Mouse (Mus musculus) limb, embryonic 15.5 days (tissue): Measurements from ENCODE around the gene Steap3. TPM values are rescaled to one million over a fixed set of nuclear protein-coding genes. Genes with fewer than 3 reads are reported as not detected.

ENCODE experiments used
- ATAC-seq: fragments of 200-750 bp; cut with Nextera tagmentation; 2 replicates; pipeline ENCODE4 v1.8.0; 2017; ENCODE audit warnings: low read depth, moderate TSS enrichment; ENCODE audit not compliant: insufficient number of reproducible peaks, low FRiP score, low TSS enrichment
- H3K27ac ChIP-seq: fragments of 300-500 bp; sonication (generic); 2 replicates; pipeline ENCODE4 v1.5.1; 2015; ENCODE audit warnings: moderate library complexity, mild to moderate bottlenecking, inconsistent platforms
- H3K27me3 ChIP-seq: fragments of 300-500 bp; sonication (generic); 2 replicates; pipeline ENCODE4 v1.6.1; 2015; ENCODE audit warnings: inconsistent platforms
- H3K36me3 ChIP-seq: fragments of 300-500 bp; sonication (generic); 2 replicates; pipeline ENCODE4 v1.6.1; 2015; ENCODE audit warnings: inconsistent platforms
- H3K4me1 ChIP-seq: fragments of 300-500 bp; sonication (generic); 2 replicates; pipeline ENCODE4 v1.6.1; 2015; ENCODE audit warnings: inconsistent platforms
- H3K4me2 ChIP-seq: fragments of 300-500 bp; sonication (generic); 2 replicates; pipeline ENCODE4 v1.6.1; 2015; ENCODE audit warnings: mild to moderate bottlenecking, inconsistent platforms
- H3K4me3 ChIP-seq: fragments of 300-500 bp; sonication (generic); 2 replicates; pipeline ENCODE4 v1.5.1; 2015; ENCODE audit warnings: mild to moderate bottlenecking, inconsistent platforms
- H3K9ac ChIP-seq: fragments of 300-500 bp; sonication (generic); 2 replicates; pipeline ENCODE4 v1.6.1; 2015; ENCODE audit warnings: inconsistent platforms
- H3K9me3 ChIP-seq: fragments of 300-500 bp; sonication (generic); 2 replicates; pipeline ENCODE4 v1.6.1; 2016; ENCODE audit warnings: inconsistent platforms
- WGBS: fragments of 180-500 bp; shearing (Covaris S2); methylation state at CpG from one replicate; pipeline ENCODE4 v1.1.7; 2015; 5-methylcytosine and 5-hydroxymethylcytosine counted together
- polyA plus RNA-seq: library from polyadenylated mRNA; unstranded; fragments of >200 nt; fragmentation: Nextera tagmentation; extraction: Ambion mirVana; gene quantifications from 2 replicates; pipeline ENCODE4 v1.2.1, GENCODE M21; 2015

Gene Steap3
- polyA plus RNA-seq, 1 experiment from 2014 or later: 7.1 TPM

DNA sequence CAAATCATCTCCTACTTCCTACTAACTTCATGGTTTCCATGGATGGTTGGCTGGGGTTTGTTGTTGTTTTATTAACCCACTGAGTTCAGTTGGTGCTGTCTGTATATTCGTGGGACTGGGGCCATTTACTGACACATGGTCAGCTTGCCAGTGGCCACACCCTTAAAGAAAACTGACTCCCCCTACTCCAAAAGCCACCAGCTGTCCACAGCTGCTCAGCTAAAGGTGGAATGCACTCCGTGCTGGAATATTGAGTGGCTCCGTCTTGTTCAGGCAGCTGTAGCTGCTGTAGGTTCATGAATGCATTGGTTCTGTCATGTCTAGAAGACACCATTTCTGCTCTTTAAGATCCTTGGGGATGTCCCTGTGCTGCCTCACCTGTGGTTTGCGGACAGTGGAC is 48.9 kb downstream of the Steap3 start:
- Histone ChIP-seq H3K27ac (no peak overlapping the region), H3K27me3 (no peaks in the 10 kb centered on the region), H3K9ac (no peak overlapping the region), H3K4me2 (no peak overlapping the region), H3K36me3 (no peaks in the 10 kb centered on the region), H3K9me3 (no peaks in the 10 kb centered on the region), H3K4me3 (no peak overlapping the region), H3K4me1 (peaks cover 17% of the 10 kb centered on the region)
- 57% methylated on average over 4 of the region's 4 CpGs for WGBS
- no peak for ATAC-seq

DNA sequence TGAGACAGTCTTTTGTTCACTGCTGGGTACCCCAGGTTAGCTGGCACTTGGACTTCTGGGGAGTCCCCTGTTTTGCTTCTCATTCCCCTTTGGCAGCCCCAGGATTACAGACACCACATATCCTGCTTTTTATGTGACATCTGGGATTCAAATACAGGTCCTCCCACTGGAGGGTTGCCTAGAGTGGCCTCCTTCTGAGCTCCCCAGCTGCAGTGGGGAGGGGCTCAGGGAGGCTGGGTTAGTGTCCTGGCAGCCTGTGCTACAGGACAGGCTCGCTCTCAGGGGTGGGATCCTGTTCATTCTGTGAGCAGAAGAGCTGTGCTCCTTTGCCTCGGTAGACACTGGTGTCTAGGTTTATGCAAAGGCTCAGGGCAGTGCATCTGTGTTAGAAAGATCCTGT is 51.2 kb downstream of the Steap3 start:
- H3K4me3 ChIP-seq: no peak overlapping the region
- no peak overlapping the region for H3K27ac ChIP-seq
- no peaks in the 10 kb centered on the region for H3K36me3 ChIP-seq
- H3K4me1 ChIP-seq: peaks cover 14% of the 10 kb centered on the region
- H3K9me3 ChIP-seq: no peaks in the 10 kb centered on the region
- H3K9ac ChIP-seq: no peak overlapping the region
- no peak overlapping the region for H3K4me2 ChIP-seq
- no peaks in the 10 kb centered on the region for H3K27me3 ChIP-seq
- WGBS: 28% methylated on average over 2 of the region's 2 CpGs
- no peak for ATAC-seq

DNA sequence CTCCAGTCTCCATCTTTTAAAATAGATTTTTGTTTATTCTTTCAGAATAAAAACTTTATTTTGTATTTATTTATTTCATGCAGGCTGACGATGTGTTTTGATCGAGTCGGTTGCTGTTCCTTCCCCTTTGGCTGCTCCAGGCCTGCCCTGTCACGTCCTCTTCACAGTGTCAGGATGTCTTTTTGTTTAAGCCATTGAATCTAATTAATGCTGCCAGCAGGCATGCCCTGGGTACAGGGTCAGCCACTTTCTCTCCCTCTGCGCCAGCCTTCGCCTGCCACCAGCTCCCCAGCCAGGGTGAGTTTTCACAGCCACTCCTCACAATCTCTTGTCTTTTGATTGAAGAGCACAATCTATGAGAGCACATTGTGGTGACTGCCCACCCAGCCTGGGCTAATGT is 51.7 kb downstream of the Steap3 start:
- H3K27me3 ChIP-seq: no peaks in the 10 kb centered on the region
- no peak overlapping the region for H3K4me2 ChIP-seq
- no peak overlapping the region for H3K27ac ChIP-seq
- peaks cover 11% of the 10 kb centered on the region for H3K4me1 ChIP-seq
- H3K36me3 ChIP-seq: no peaks in the 10 kb centered on the region
- H3K4me3 ChIP-seq: no peak overlapping the region
- no peaks in the 10 kb centered on the region for H3K9me3 ChIP-seq
- WGBS: 69% methylated on average over 6 of the region's 6 CpGs
- ATAC-seq: no peak
- no peak overlapping the region for H3K9ac ChIP-seq

DNA sequence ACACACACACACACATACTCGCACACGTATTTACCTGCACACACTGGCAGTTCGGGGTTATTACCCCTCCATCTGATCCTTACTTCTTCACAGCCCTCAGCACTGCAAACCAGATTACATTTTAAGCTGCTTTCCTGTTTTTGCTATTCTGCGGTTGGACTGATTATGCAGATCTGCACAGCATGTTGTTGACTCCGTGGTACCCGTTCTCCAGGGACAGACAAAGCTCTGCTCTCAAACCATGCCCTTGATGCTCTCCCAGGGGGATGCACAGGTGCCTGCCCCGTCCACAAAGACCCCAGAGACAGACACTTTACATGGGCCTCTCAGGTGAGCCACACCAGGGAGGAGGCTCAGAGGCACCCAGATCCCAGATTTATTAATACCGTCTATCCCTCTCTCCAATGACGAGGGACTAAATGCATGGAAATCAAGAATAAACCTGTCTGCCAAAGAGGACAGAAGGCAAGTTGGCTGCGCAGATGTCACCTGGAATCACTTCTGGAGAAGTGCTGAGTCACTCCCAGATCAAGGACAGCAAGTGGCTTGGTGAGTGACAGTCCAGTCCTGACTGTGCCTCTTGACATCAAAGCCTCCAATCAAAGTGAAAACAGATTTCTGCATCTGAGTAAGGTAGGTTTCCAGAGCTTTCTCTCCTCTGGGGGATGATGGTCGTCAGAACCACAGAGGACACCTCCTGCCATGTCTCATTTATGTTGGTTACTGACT is 63.8 kb downstream of the Steap3 start:
- Histone ChIP-seq H3K9ac (no peak overlapping the region), H3K9me3 (no peaks in the 10 kb centered on the region), H3K27me3 (no peaks in the 10 kb centered on the region), H3K36me3 (no peaks in the 10 kb centered on the region), H3K4me3 (no peak overlapping the region), H3K27ac (no peak overlapping the region), H3K4me2 (no peak overlapping the region), H3K4me1 (no peaks in the 10 kb centered on the region)
- WGBS: 77% methylated on average over 11 of the region's 11 CpGs
- no peak for ATAC-seq

DNA sequence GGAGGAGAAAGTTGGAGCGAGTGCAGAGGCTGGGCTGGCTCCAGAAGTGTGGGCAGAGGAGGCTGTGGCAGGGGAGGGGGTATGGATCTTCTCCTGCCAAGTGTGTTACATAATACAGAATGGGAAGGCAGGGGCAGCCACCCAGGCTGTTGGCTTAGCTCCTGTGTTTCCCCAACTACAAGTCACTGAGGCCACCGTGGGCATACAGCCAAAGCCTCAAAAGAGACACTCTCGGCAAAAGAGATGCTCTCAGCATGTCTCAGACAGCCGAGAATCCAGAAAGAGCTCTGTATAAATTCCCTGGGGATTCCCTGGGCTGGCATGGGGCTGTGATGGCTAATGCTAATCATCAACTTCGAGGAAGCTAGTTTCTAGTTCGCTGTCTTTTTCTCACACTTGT is 64.9 kb downstream of the Steap3 start:
- no peaks in the 10 kb centered on the region for H3K36me3 ChIP-seq
- no peaks in the 10 kb centered on the region for H3K4me1 ChIP-seq
- no peak overlapping the region for H3K4me3 ChIP-seq
- H3K27me3 ChIP-seq: no peaks in the 10 kb centered on the region
- H3K9me3 ChIP-seq: no peaks in the 10 kb centered on the region
- H3K27ac ChIP-seq: no peak overlapping the region
- H3K9ac ChIP-seq: no peak overlapping the region
- WGBS: 53% methylated on average over 6 of the region's 6 CpGs
- H3K4me2 ChIP-seq: no peak overlapping the region
- no peak for ATAC-seq

DNA sequence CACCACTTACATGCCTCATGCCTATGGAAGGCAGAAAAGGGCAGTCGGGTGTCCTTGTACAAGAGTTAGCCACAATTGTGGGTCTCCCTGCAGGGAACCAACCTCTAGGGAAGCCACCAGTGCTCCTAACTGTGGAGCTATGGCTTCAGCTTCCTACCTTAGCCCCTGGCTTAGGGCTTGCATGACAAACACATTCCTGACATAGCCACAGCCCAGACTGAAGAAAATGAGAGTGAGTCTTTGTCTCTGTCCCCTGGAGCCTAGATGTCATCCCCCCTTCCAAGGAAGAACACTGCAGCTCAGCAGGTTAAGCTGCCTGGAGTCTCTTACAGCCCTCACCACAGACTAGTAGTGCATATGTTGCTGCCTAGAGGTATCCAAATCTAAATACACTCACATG is 67.7 kb downstream of the Steap3 start:
- H3K9me3 ChIP-seq: no peaks in the 10 kb centered on the region
- H3K9ac ChIP-seq: no peak overlapping the region
- no peak overlapping the region for H3K27ac ChIP-seq
- H3K4me1 ChIP-seq: no peaks in the 10 kb centered on the region
- no peak overlapping the region for H3K4me2 ChIP-seq
- ATAC-seq: no peak
- no peaks in the 10 kb centered on the region for H3K27me3 ChIP-seq
- H3K36me3 ChIP-seq: no peaks in the 10 kb centered on the region
- H3K4me3 ChIP-seq: no peak overlapping the region
- 57% methylated on average over 1 of the region's 1 CpGs for WGBS

DNA sequence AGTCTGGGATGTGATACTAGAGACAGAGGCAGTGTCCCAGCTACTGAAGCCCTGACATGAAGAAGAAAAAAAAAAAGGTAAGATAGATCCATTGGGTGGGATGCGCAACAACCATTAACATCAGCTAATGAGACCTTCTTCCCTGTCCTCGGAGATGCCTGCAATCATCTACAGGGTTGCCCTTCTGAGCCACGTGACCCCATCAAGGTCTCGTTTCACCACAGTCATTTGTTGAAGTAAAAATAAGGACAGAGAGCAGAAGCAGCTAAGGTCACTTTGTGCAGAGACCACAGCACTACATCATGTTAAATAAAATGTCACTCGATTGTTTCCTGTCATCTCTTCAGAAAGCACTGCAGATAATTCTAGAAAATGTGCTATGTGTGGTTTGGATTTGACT is 68.7 kb downstream of the Steap3 start:
- H3K4me3 ChIP-seq: no peak overlapping the region
- no peak overlapping the region for H3K4me2 ChIP-seq
- ATAC-seq: no peak

DNA sequence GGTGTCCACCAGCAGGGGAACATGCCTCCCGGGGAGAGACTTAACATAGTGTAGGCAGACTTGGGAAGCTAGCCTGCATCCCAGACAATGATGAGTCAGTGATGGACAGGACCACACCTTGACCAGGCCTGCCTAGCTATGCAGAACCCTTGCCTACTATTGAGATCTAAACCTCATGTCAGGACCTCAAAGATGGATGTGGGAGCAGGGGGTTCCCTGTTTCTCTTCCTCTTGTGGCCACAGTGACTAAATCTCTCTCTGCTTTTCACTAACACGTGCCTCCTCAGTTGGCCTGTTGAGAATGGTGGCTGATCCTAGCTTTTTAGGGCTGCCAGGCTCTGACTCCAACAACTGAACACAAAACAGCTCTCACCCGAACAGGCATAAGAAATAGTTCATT is 70.0 kb downstream of the Steap3 start:
- Histone ChIP-seq H3K36me3 (no peaks in the 10 kb centered on the region), H3K4me2 (no peak overlapping the region), H3K27me3 (no peaks in the 10 kb centered on the region), H3K9me3 (no peaks in the 10 kb centered on the region), H3K4me3 (no peak overlapping the region), H3K9ac (no peak overlapping the region), H3K27ac (no peak overlapping the region), H3K4me1 (no peaks in the 10 kb centered on the region)
- WGBS: 60% methylated on average over 3 of the region's 3 CpGs
- no peak for ATAC-seq

More for the DNA sequence above, 68.7 kb downstream of the Steap3 start:
- H3K4me1 ChIP-seq: no peaks in the 10 kb centered on the region
- H3K9ac ChIP-seq: no peak overlapping the region
- H3K36me3 ChIP-seq: no peaks in the 10 kb centered on the region
- H3K27me3 ChIP-seq: no peaks in the 10 kb centered on the region
- no peak overlapping the region for H3K27ac ChIP-seq
- WGBS: 78% methylated on average over 5 of the region's 5 CpGs
- H3K9me3 ChIP-seq: no peaks in the 10 kb centered on the region

DNA sequence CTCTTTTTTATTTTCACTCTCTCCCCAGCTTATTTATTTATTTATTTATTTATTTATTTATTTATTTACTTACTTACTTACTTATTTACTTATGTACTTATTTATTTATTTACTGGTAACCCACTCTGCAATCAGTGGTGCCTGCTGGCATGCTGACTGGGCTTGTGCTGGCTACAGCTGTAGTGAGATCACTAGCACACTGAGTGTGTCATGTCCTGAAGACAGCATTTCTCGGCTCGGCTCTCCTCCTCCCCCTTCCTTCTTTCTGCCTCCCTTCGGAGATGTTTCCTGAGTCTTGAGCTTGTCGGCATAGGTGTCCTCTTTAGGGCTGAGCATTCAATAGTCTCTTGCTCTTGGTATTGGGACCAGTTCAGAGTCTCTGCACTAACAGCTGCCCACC is 73.6 kb downstream of the Steap3 start:
- ATAC-seq: no peak
- no peak overlapping the region for H3K27ac ChIP-seq
- WGBS: 89% methylated on average over 4 of the region's 4 CpGs

DNA sequence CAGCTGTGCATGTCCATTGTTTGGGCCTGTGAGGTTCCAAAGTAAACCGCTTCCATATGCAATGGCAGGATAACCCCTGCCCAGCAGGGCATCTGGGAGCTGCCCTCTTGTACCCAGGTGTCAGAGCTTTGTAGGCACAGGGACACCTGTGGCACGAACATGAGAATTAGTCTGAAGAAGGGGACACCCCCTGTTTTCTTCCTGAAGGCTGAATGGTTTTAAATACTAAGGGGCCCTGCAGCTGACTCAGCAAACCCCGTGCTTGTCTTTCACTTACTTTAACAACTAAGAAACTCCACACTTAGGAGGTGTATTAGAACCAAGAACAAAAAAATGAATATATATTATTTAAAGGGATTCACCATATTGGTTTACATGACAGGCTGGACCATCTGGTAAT is 74.4 kb downstream of the Steap3 start:
- Histone ChIP-seq H3K27ac (no peak overlapping the region), H3K36me3 (no peaks in the 10 kb centered on the region), H3K9me3 (no peaks in the 10 kb centered on the region), H3K9ac (no peak overlapping the region), H3K27me3 (no peaks in the 10 kb centered on the region), H3K4me3 (no peak overlapping the region), H3K4me2 (no peak overlapping the region), H3K4me1 (no peaks in the 10 kb centered on the region)
- WGBS: 60% methylated on average over 3 of the region's 3 CpGs
- no peak for ATAC-seq

More for the DNA sequence above, 73.6 kb downstream of the Steap3 start:
- no peaks in the 10 kb centered on the region for H3K36me3 ChIP-seq
- no peak overlapping the region for H3K9ac ChIP-seq
- H3K9me3 ChIP-seq: no peaks in the 10 kb centered on the region
- no peak overlapping the region for H3K4me3 ChIP-seq
- H3K4me1 ChIP-seq: no peaks in the 10 kb centered on the region
- no peaks in the 10 kb centered on the region for H3K27me3 ChIP-seq
- H3K4me2 ChIP-seq: no peak overlapping the region

DNA sequence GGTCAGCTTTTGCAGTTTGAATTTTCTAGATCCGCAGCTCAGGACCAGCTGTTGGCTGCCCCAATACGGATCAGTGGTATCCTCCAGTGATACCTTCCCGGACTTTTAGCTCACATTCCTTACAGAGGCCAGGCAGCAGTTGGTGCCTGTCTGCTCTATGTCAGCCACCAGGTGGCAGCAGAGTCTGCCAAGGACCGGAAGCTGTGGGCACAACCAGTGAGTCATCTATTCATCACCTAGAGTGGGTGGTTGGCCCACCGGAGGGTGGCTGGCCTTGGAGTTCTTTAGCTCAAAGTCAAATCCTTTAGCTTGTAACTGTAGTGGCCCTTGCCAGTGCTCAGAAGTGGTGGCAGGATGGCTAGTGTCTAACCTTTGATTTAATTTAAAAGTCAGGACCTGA is 75.3 kb downstream of the Steap3 start:
- 15% methylated on average over 5 of the region's 5 CpGs for WGBS
- Histone ChIP-seq H3K27me3 (no peaks in the 10 kb centered on the region), H3K36me3 (no peaks in the 10 kb centered on the region), H3K27ac (no peak overlapping the region), H3K4me1 (no peaks in the 10 kb centered on the region), H3K9ac (no peak overlapping the region), H3K4me3 (no peak overlapping the region), H3K9me3 (no peaks in the 10 kb centered on the region), H3K4me2 (no peak overlapping the region)
- no peak for ATAC-seq

DNA sequence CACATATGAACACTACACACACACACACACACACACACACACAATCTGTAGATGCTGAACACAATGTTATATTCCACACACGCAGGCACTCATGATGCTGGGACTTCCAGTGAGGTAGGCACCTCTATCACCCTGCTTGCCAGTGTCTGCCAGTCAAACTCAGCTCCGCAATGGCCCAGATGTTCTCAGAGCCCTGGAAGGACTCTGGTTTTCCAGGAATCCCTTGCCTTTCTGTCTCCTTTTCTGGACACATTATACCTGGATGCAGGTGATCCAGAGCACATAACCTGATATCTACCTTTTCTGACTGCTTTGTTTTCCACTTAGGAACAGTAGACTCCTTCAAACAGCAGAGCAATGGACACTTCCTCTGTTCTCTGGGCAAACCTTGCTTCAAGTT is 75.8 kb downstream of the Steap3 start:
- H3K4me3 ChIP-seq: no peak overlapping the region
- H3K27ac ChIP-seq: no peak overlapping the region
- no peak for ATAC-seq
- H3K9me3 ChIP-seq: no peaks in the 10 kb centered on the region
- H3K4me2 ChIP-seq: no peak overlapping the region
- H3K36me3 ChIP-seq: no peaks in the 10 kb centered on the region
- H3K9ac ChIP-seq: no peak overlapping the region
- H3K27me3 ChIP-seq: no peaks in the 10 kb centered on the region
- H3K4me1 ChIP-seq: no peaks in the 10 kb centered on the region
- 85% methylated on average over 2 of the region's 2 CpGs for WGBS

DNA sequence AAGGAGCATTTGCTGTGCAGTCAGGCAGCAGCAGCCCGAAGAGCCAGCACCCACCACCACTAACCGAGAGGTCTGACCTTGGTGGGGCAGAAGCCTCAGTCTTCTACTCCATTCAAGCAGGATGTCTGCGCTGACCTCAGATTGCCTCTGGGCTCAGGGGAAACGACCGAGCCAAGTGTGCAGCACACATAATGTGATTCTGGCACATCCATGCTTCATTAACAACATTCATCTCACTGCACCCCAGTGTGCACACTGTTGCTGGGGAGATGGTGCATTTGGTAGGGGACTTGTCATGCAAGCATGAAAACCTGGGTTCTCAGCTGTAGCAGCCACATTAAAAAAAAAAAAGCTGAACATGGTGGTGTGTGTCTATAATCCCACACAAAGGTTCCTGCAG is 76.6 kb downstream of the Steap3 start:
- H3K36me3 ChIP-seq: no peaks in the 10 kb centered on the region
- no peaks in the 10 kb centered on the region for H3K27me3 ChIP-seq
- H3K4me3 ChIP-seq: no peak overlapping the region
- no peak overlapping the region for H3K27ac ChIP-seq
- no peaks in the 10 kb centered on the region for H3K9me3 ChIP-seq
- WGBS: 61% methylated on average over 5 of the region's 5 CpGs
- H3K9ac ChIP-seq: no peak overlapping the region
- no peak overlapping the region for H3K4me2 ChIP-seq
- ATAC-seq: no peak
- no peaks in the 10 kb centered on the region for H3K4me1 ChIP-seq
